In genomic region chr5:119032051-119032450, GRCm38 (mm10) we compare ENCODE assay signal across 25 mouse cellular contexts.
A peak's percentile ranks its signal among the peaks of the same experiment; 100 is the strongest.
DNase-seq lines count a peak whose midpoint lies in the region; ATAC-seq and TF ChIP-seq lines count a peak whose summit lies in the region.
"Had no signal": no experiment of that assay in that cellular context is flagged by ENCODE, and none has a peak within 500 bp of the region (broad histone marks: within the 10 kb centered on the region; RNA-seq: fewer than 3 reads in every experiment).

No protein-coding gene starts in this region.

- no peaks in the 10 kb centered on the region for H3K27me3 ChIP-seq in C2C12 (ENCODE audit: control insufficient read depth, insufficient read depth, insufficient read length)
- H3K27me3 ChIP-seq in cerebellum, adult 2 months (ENCODE audit: control insufficient read depth, insufficient read depth, low read length) = no peaks in the 10 kb centered on the region; the same call in 1 of the 2 replicates
- no peaks in the 10 kb centered on the region; the same call in 1 of the 2 replicates for H3K27me3 ChIP-seq in liver, embryonic 11.5 days (replicated peaks; ENCODE audit: control insufficient read depth, insufficient read depth, low read length)
- H3K27me3 ChIP-seq: forebrain, embryonic 13.5 days; Patski had no signal

- H3K4me1 ChIP-seq in cerebellum, adult 2 months (ENCODE audit: control insufficient read depth, insufficient read depth, low read length) = no peaks in the 10 kb centered on the region
- no peaks in the 10 kb centered on the region for H3K4me1 ChIP-seq in liver, embryonic 11.5 days (replicated peaks; ENCODE audit: control insufficient read depth, insufficient read depth, low read length)
- H3K4me1 ChIP-seq: forebrain, embryonic 13.5 days; forebrain, embryonic 15.5 days had no signal

- no peaks in the 10 kb centered on the region for H3K9me3 ChIP-seq in liver, embryonic 11.5 days (ENCODE audit: control insufficient read depth, low read length)
- H3K9me3 ChIP-seq: embryonic facial prominence, embryonic 13.5 days; embryonic facial prominence, embryonic 15.5 days; forebrain, embryonic 13.5 days; forebrain, embryonic 15.5 days had no signal

- H3K36me3 ChIP-seq in C2C12 (ENCODE audit: control insufficient read depth, insufficient read depth) = no peaks in the 10 kb centered on the region
- H3K36me3 ChIP-seq in liver, embryonic 11.5 days (ENCODE audit: control insufficient read depth, insufficient read depth, low read length) = no peaks in the 10 kb centered on the region
- H3K36me3 ChIP-seq: embryonic facial prominence, embryonic 13.5 days; embryonic facial prominence, embryonic 15.5 days; forebrain, embryonic 15.5 days had no signal

- H3ac ChIP-seq in C2C12 (ENCODE audit: control insufficient read depth, insufficient read length, low read depth) = no peak overlapping the region

- DNase-seq in 3134 (ENCODE audit: extremely low read depth, insufficient read length, low spot score) = peak; percentile 47
- DNase-seq in Muller cell, postnatal 12 days (ENCODE audit: inconsistent ontology term) = peak; percentile 69
- peak; percentile 8 for DNase-seq in fibroblast of lung, adult 2 months (ENCODE audit: low read depth)
- no peak for DNase-seq in heart, adult 9 months (ENCODE audit: low spot score in 2 of 2)
- no peak for DNase-seq in cerebellum, adult 2 months
- DNase-seq in liver, embryonic 11.5 days (ENCODE audit: low spot score) = no peak
- DNase-seq: adrenal gland, adult 8-10 months; adrenal gland, postnatal 14 days; adrenal gland, postnatal 36 days; B cell, adult 2 months; cerebellum, adult 11-12 months; cerebellum, adult 8-10 months; cerebellum, adult 9-11 months; cerebellum, postnatal 14 days; cerebellum, postnatal 36 days; embryo, embryonic 11 days; forebrain, postnatal 0 days had no signal

- no peak for TF ChIP-seq POLR2A in cerebellum, adult 2 months (IDR thresholded peaks at IDR 0.05; ENCODE audit: borderline replicate concordance, insufficient read depth, low read length)

- 70% methylated on average over 5 of the region's 5 CpGs for WGBS in cerebellum, adult 2 months
- WGBS in liver, embryonic 11.5 days = 81% methylated on average over 5 of the region's 5 CpGs

- H3K79me3 ChIP-seq in C2C12 (ENCODE audit: low read depth) = no peaks in the 10 kb centered on the region

- TF ChIP-seq CTCF in C2C12 (IDR thresholded peaks at IDR 0.05; ENCODE audit: control insufficient read depth, insufficient read depth, insufficient read length) = no peak
- TF ChIP-seq CTCF in cerebellum, adult 2 months (IDR thresholded peaks at IDR 0.05; ENCODE audit: borderline replicate concordance, insufficient read depth, low read depth, low read length) = no peak

- no peak overlapping the region for H3K27ac ChIP-seq in cerebellum, adult 2 months (ENCODE audit: insufficient read depth, low read length)
- no peak overlapping the region for H3K27ac ChIP-seq in liver, embryonic 11.5 days (ENCODE audit: low read depth, low read length)
- H3K27ac ChIP-seq: embryonic facial prominence, embryonic 13.5 days; embryonic facial prominence, embryonic 15.5 days; forebrain, embryonic 13.5 days; forebrain, embryonic 15.5 days had no signal

- no peak overlapping the region for H3K4me2 ChIP-seq in liver, embryonic 11.5 days
- H3K4me2 ChIP-seq: embryonic facial prominence, embryonic 13.5 days; embryonic facial prominence, embryonic 15.5 days; forebrain, embryonic 13.5 days; forebrain, embryonic 15.5 days had no signal

- H3K79me2 ChIP-seq in C2C12 (ENCODE audit: control insufficient read depth, insufficient read depth) = no peaks in the 10 kb centered on the region

- no peak overlapping the region for H3K4me3 ChIP-seq in C2C12 (ENCODE audit: insufficient read depth, poor library complexity, severe bottlenecking)
- H3K4me3 ChIP-seq in cerebellum, adult 2 months (replicated peaks; ENCODE audit: insufficient read depth, low read depth, low read length) = no peak overlapping the region
- H3K4me3 ChIP-seq in liver, embryonic 11.5 days (ENCODE audit: low read depth, low read length) = no peak overlapping the region
- H3K4me3 ChIP-seq: embryonic facial prominence, embryonic 13.5 days; embryonic facial prominence, embryonic 15.5 days; erythroblast, embryonic 14.5 days; forebrain, embryonic 13.5 days; forebrain, embryonic 15.5 days had no signal

- no peak for ATAC-seq in liver, embryonic 11.5 days (replicated peaks; ENCODE audit: low FRiP score)
- ATAC-seq: activated CD4-positive, CD25-positive, alpha-beta regulatory T cell, adult 4 months; forebrain, embryonic 13.5 days; forebrain, embryonic 15.5 days; forebrain, postnatal 0 days; Patski had no signal

- H3K9ac ChIP-seq in liver, embryonic 11.5 days (ENCODE audit: low read depth, low read length) = no peak overlapping the region
- H3K9ac ChIP-seq: embryonic facial prominence, embryonic 13.5 days; embryonic facial prominence, embryonic 15.5 days; forebrain, embryonic 13.5 days; forebrain, embryonic 15.5 days; forebrain, postnatal 0 days had no signal

TF ChIP-seq in C2C12, 6 proteins besides CTCF, POLR2A, EP300 and RAD21:
- TF ChIP-seq USF1 (IDR thresholded peaks at IDR 0.05; ENCODE audit: low read depth) = no peak
- TF ChIP-seq MAX (IDR thresholded peaks at IDR 0.05) = no peak
- no peak for TF ChIP-seq MYOD1 (IDR thresholded peaks at IDR 0.05; ENCODE audit: control insufficient read depth, insufficient read length, low read depth)
- peak; percentile 46 for TF ChIP-seq CEBPB (IDR thresholded peaks at IDR 0.05; ENCODE audit: low read depth)
- peak; percentile 36 for TF ChIP-seq FOSL1 (IDR thresholded peaks at IDR 0.05; ENCODE audit: insufficient read depth, low read length, poor library complexity, severe bottlenecking)

Comparison
In these comparisons a context has a peak if more than half of its experiments do, and no peak if none do; other contexts are left out.
1. DNase-seq: peak in 3134 (single experiment), Muller cell, postnatal 12 days (single experiment) and fibroblast of lung, adult 2 months (single experiment); none in heart, adult 9 months (0 of 2), cerebellum, adult 2 months (0 of 2) and liver, embryonic 11.5 days (single experiment).